Mouse (Mus musculus): ENCODE data around the gene Fbxo40. TPM values are rescaled to one million over a fixed set of nuclear protein-coding genes. Genes with fewer than 3 reads are reported as not detected.

Fbxo40 gene
- total RNA-seq (2014; fragmentation: Nextera tagmentation): not detected in 2 replicates
- total RNA-seq (2017): 0.11 and 0.76 TPM in 2 replicates
- not detected in 2 replicates for polyA plus RNA-seq (2012)

GRCm38 (mm10) chr16:36989999-36990625 is at the start of gene Fbxo40:
TSS of gene Fbxo40 (minus strand) at chr16:36990467.
- ATAC-seq (ENCODE audit: extremely low read depth, insufficient number of reproducible peaks, low FRiP score, poor library complexity, severe bottlenecking): no peak; the same call in 1 of the 2 replicates
- TF ChIP-seq CTCF (IDR thresholded peaks at IDR 0.05; ENCODE audit: low read depth, low read length): no peak
- no peak for TF ChIP-seq TAL1 (conservative IDR thresholded peaks at IDR 0.05; ENCODE audit: low read depth, low read length)
- TF ChIP-seq GATA2 (IDR thresholded peaks at IDR 0.05; ENCODE audit: borderline replicate concordance, low read depth, low read length): no peak
- no peak for TF ChIP-seq POLR2AphosphoS5 (IDR thresholded peaks at IDR 0.05; ENCODE audit: insufficient replicate concordance, low read depth, low read length)
- TF ChIP-seq GATA1 (IDR thresholded peaks at IDR 0.05; ENCODE audit: borderline replicate concordance, low read length): no peak
- peaks cover 4% of the 10 kb centered on the region for H3K4me1 ChIP-seq (ENCODE audit: insufficient read depth, low read depth, low read length)

DNA sequence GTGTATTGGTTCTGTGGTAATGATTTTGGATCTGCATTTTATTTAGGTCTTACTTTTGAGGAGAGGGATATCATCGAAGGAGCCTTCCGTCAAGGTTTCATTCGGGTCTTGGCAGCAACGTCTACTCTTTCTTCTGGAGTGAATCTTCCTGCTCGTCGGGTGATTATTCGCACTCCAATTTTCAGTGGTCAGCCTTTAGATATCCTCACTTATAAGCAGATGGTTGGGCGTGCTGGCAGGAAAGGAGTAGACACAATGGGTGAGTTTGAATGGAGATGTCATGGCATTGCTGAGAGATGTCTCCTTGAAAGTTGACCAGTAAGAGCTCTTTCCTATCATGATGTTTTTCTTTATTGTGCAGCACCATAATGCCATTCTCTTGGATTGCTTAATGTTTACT is 44.5 kb upstream of the Fbxo40 start:
- no peaks in the 10 kb centered on the region for H3K9me3 ChIP-seq (replicated peaks)
- H3K27me3 ChIP-seq (ENCODE audit: insufficient read depth, low read length): no peaks in the 10 kb centered on the region
- H3K4me1 ChIP-seq (ENCODE audit: insufficient read depth, low read depth, low read length): no peaks in the 10 kb centered on the region
- DNase-seq (ENCODE audit: low spot score) (no peak), ATAC-seq (ENCODE audit: extremely low read depth, insufficient number of reproducible peaks, low FRiP score, poor library complexity, severe bottlenecking) (no peak)
- H3K4me3 ChIP-seq (ENCODE audit: low read depth, low read length): no peak overlapping the region
- TF ChIP-seq GATA1 (IDR thresholded peaks at IDR 0.05; ENCODE audit: borderline replicate concordance, low read length) (no peak), GATA2 (IDR thresholded peaks at IDR 0.05; ENCODE audit: borderline replicate concordance, low read depth, low read length) (no peak), POLR2AphosphoS5 (IDR thresholded peaks at IDR 0.05; ENCODE audit: insufficient replicate concordance, low read depth, low read length) (no peak), TAL1 (conservative IDR thresholded peaks at IDR 0.05; ENCODE audit: low read depth, low read length) (no peak), CTCF (IDR thresholded peaks at IDR 0.05; ENCODE audit: low read depth, low read length) (no peak)
- peaks cover 56% of the 10 kb centered on the region for H3K36me3 ChIP-seq (replicated peaks)

More at GRCm38 (mm10) chr16:36989999-36990625, at the start of gene Fbxo40:
- H3K27me3 ChIP-seq (ENCODE audit: insufficient read depth, low read length): peaks cover 9% of the 10 kb centered on the region
- H3K4me3 ChIP-seq (ENCODE audit: low read depth, low read length): no peak within 1 kb of the TSS
- H3K9me3 ChIP-seq (replicated peaks): no peaks in the 10 kb centered on the region
- H3K36me3 ChIP-seq (replicated peaks): no peaks in the 10 kb centered on the region
- DNase-seq (ENCODE audit: low spot score): no peak

DNA sequence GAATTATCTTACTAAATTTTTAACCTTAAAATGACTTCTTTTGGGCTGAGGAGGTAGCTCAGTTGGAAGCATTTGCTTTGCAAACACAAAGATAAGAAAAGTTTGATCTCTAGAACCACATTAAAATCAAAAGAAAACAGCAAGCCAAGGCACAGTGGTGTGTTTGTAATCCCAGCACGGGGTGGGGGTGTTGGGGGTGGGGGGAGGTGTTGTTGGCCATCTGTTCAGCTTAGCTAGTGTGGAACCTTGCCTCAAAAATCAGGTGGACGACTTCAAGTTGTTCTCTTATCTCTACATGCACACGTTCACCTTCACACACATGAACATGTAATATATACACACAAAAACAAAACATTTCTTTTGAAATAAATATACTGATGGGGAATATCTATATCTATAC is 41.7 kb upstream of the Fbxo40 start:
- no peak for DNase-seq (ENCODE audit: low spot score)
- H3K27me3 ChIP-seq (ENCODE audit: insufficient read depth, low read length): no peaks in the 10 kb centered on the region
- H3K36me3 ChIP-seq (replicated peaks): peaks cover 63% of the 10 kb centered on the region
- H3K9me3 ChIP-seq (replicated peaks): no peaks in the 10 kb centered on the region
- H3K4me3 ChIP-seq (ENCODE audit: low read depth, low read length): no peak overlapping the region
- TF ChIP-seq POLR2AphosphoS5 (IDR thresholded peaks at IDR 0.05; ENCODE audit: insufficient replicate concordance, low read depth, low read length) (no peak), GATA1 (IDR thresholded peaks at IDR 0.05; ENCODE audit: borderline replicate concordance, low read length) (no peak)
- no peaks in the 10 kb centered on the region for H3K4me1 ChIP-seq (ENCODE audit: insufficient read depth, low read depth, low read length)
- ATAC-seq (ENCODE audit: extremely low read depth, insufficient number of reproducible peaks, low FRiP score, poor library complexity, severe bottlenecking): no peak

DNA sequence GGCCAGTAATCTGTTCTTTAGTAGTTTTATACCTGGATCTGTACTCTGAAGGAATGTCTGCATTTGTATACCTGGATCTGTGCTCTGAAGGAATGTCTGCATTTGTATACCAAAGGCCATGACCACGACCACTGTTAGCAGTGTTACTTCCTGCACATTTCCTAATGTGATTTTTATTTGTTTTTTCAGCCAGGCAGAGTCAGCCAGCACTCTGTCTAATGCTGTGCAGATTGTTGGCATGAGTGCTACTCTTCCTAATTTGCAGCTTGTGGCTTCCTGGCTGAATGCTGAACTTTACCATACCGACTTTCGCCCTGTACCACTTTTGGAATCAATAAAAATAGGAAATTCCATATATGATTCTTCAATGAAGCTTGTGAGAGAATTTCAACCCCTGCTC is 37.3 kb upstream of the Fbxo40 start:
- ATAC-seq (ENCODE audit: extremely low read depth, insufficient number of reproducible peaks, low FRiP score, poor library complexity, severe bottlenecking) (no peak), DNase-seq (ENCODE audit: low spot score) (no peak)
- no peaks in the 10 kb centered on the region for H3K9me3 ChIP-seq (replicated peaks)
- H3K36me3 ChIP-seq (replicated peaks): peaks cover 38% of the 10 kb centered on the region
- no peak overlapping the region for H3K4me3 ChIP-seq (ENCODE audit: low read depth, low read length)
- TF ChIP-seq CTCF (IDR thresholded peaks at IDR 0.05; ENCODE audit: low read depth, low read length) (no peak), GATA1 (IDR thresholded peaks at IDR 0.05; ENCODE audit: borderline replicate concordance, low read length) (no peak), TAL1 (conservative IDR thresholded peaks at IDR 0.05; ENCODE audit: low read depth, low read length) (no peak), GATA2 (IDR thresholded peaks at IDR 0.05; ENCODE audit: borderline replicate concordance, low read depth, low read length) (no peak), POLR2AphosphoS5 (IDR thresholded peaks at IDR 0.05; ENCODE audit: insufficient replicate concordance, low read depth, low read length) (no peak)
- H3K27me3 ChIP-seq (ENCODE audit: insufficient read depth, low read length): no peaks in the 10 kb centered on the region
- H3K4me1 ChIP-seq (ENCODE audit: insufficient read depth, low read depth, low read length): no peaks in the 10 kb centered on the region

DNA sequence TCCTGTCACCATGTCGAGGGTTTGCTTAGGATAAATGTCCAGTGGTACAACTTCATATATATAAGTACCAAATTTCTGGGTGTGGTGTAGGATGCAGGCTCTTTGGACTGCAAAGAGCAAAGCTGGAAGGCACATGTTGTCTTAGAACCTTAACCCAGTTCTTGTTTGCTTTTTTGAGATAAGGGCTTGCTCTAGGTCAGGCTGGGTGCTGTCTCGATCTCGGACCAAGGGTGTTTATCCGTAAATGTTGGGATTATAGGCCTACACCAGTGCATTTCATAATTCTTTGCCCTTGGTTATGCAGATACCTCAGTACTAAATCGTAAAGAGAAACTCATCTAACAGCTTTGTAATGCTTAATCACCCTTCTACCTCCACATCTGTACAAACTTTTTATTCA is 22.1 kb upstream of the Fbxo40 start:
- DNase-seq (ENCODE audit: low spot score) (no peak), ATAC-seq (ENCODE audit: extremely low read depth, insufficient number of reproducible peaks, low FRiP score, poor library complexity, severe bottlenecking) (no peak)
- Histone ChIP-seq H3K27me3 (ENCODE audit: insufficient read depth, low read length) (peaks cover 2% of the 10 kb centered on the region; the same call in 1 of the 2 replicates), H3K4me3 (ENCODE audit: low read depth, low read length) (peak overlapping the region; percentile 100), H3K4me1 (ENCODE audit: insufficient read depth, low read depth, low read length) (peaks cover 26% of the 10 kb centered on the region), H3K36me3 (replicated peaks) (peaks cover 32% of the 10 kb centered on the region), H3K9me3 (replicated peaks) (no peaks in the 10 kb centered on the region)
- no peak for TF ChIP-seq TAL1 (conservative IDR thresholded peaks at IDR 0.05; ENCODE audit: low read depth, low read length)
- no peak for TF ChIP-seq GATA2 (IDR thresholded peaks at IDR 0.05; ENCODE audit: borderline replicate concordance, low read depth, low read length)
- TF ChIP-seq CTCF (IDR thresholded peaks at IDR 0.05; ENCODE audit: low read depth, low read length): no peak
- no peak for TF ChIP-seq GATA1 (IDR thresholded peaks at IDR 0.05; ENCODE audit: borderline replicate concordance, low read length)
- no peak for TF ChIP-seq POLR2AphosphoS5 (IDR thresholded peaks at IDR 0.05; ENCODE audit: insufficient replicate concordance, low read depth, low read length)

DNA sequence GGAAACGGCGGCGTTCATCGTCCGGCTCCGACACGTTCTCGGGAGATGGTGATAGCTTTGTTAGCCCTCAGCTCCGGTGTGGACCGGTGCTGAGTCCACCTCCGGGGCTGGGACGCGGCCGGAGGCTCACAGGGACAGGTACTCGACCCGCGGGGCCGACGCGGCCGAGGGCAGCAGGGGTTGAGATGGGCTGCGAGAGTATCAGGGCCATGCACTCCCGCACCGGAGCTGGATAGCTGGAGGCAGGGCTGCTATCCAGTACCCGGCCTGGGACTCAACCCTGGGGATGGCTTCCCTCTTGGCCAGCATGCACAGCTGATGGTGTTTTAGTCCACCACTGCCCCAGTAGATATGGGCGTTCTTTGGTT is 21.6 kb upstream of the Fbxo40 start:
- Histone ChIP-seq H3K4me3 (ENCODE audit: low read depth, low read length) (peak overlapping the region; percentile 100), H3K4me1 (ENCODE audit: insufficient read depth, low read depth, low read length) (peaks cover 26% of the 10 kb centered on the region), H3K27me3 (ENCODE audit: insufficient read depth, low read length) (peaks cover 6% of the 10 kb centered on the region; the same call in 1 of the 2 replicates), H3K36me3 (replicated peaks) (peaks cover 28% of the 10 kb centered on the region), H3K9me3 (replicated peaks) (no peaks in the 10 kb centered on the region)
- ATAC-seq (ENCODE audit: extremely low read depth, insufficient number of reproducible peaks, low FRiP score, poor library complexity, severe bottlenecking) (0 out of 2 replicates have a peak, but pooled peaks have one; percentile 9), DNase-seq (ENCODE audit: low spot score) (peak; percentile 23)
- no peak for TF ChIP-seq TAL1 (conservative IDR thresholded peaks at IDR 0.05; ENCODE audit: low read depth, low read length)
- no peak for TF ChIP-seq POLR2AphosphoS5 (IDR thresholded peaks at IDR 0.05; ENCODE audit: insufficient replicate concordance, low read depth, low read length)
- TF ChIP-seq CTCF (IDR thresholded peaks at IDR 0.05; ENCODE audit: low read depth, low read length): no peak
- no peak for TF ChIP-seq GATA1 (IDR thresholded peaks at IDR 0.05; ENCODE audit: borderline replicate concordance, low read length)
- no peak for TF ChIP-seq GATA2 (IDR thresholded peaks at IDR 0.05; ENCODE audit: borderline replicate concordance, low read depth, low read length)
